ENCODE assay signal across 17 mouse cellular contexts in genomic region chr12:56440068-56440847, GRCm38 (mm10).
DNase-seq lines count a peak whose midpoint lies in the region; ATAC-seq and TF ChIP-seq lines count a peak whose summit lies in the region.
"Had no signal": no experiment of that assay in that cellular context is flagged by ENCODE, and none has a peak within 500 bp of the region (broad histone marks: within the 10 kb centered on the region; RNA-seq: fewer than 3 reads in every experiment).

No protein-coding gene starts in this region.

- no peak for ATAC-seq in megakaryocyte, adult 5-6 weeks (ENCODE audit: poor library complexity, severe bottlenecking)
- ATAC-seq in common myeloid progenitor, adult 5-6 weeks (replicated peaks; ENCODE audit: low read depth, poor library complexity, severe bottlenecking), result peak; percentile 80
- ATAC-seq in neural tube, embryonic 11.5 days (ENCODE audit: insufficient read depth, low FRiP score, low TSS enrichment), result 0 out of 2 replicates have a peak, but pooled peaks have one; percentile 60
- ATAC-seq: intestine, embryonic 16.5 days; liver, embryonic 12.5 days had no signal

- peak overlapping the region; percentile 12 for H3K4me3 ChIP-seq in megakaryocyte, embryonic 14.5 days (replicated peaks)
- H3K4me3 ChIP-seq in neural tube, embryonic 11.5 days (ENCODE audit: low read depth, low read length), result no peak overlapping the region
- no peak overlapping the region for H3K4me3 ChIP-seq in heart, adult 2 months
- H3K4me3 ChIP-seq: liver, embryonic 12.5 days had no signal

- TF ChIP-seq POLR2A in heart, adult 2 months (IDR thresholded peaks at IDR 0.05; ENCODE audit: insufficient read depth, low read depth, low read length), result no peak

- DNase-seq in forelimb bud, embryonic 11.5 days (ENCODE audit: low read depth, low spot score), result peak; percentile 70
- DNase-seq in neural tube, embryonic 11.5 days (ENCODE audit: low spot score), result peak; percentile 31
- no peak for DNase-seq in liver
- DNase-seq in heart, adult 2 months, result no peak
- DNase-seq in thymus, postnatal 25 days, result no peak
- DNase-seq: cerebellum, adult 11 months; heart, postnatal 14 days; lung, postnatal 14 days; right cerebral cortex, adult 18-20 months; thymus, postnatal 36 days had no signal

- peaks cover 7% of the 10 kb centered on the region; the same call in 1 of the 2 replicates for H3K9me3 ChIP-seq in megakaryocyte, embryonic 14.5 days
- H3K9me3 ChIP-seq in neural tube, embryonic 11.5 days (ENCODE audit: control insufficient read depth, low read length), result no peaks in the 10 kb centered on the region
- H3K9me3 ChIP-seq: liver, embryonic 12.5 days had no signal

- H3K27ac ChIP-seq in neural tube, embryonic 11.5 days (ENCODE audit: low read depth, low read length), result no peak overlapping the region
- no peak overlapping the region for H3K27ac ChIP-seq in heart, adult 2 months
- H3K27ac ChIP-seq: kidney, postnatal 0 days; liver, embryonic 12.5 days; stomach, postnatal 0 days had no signal

- H3K4me2 ChIP-seq in neural tube, embryonic 11.5 days (ENCODE audit: low read depth), result no peak overlapping the region
- H3K4me2 ChIP-seq: liver, embryonic 12.5 days had no signal

- no peaks in the 10 kb centered on the region for H3K4me1 ChIP-seq in megakaryocyte, embryonic 14.5 days
- H3K4me1 ChIP-seq in neural tube, embryonic 11.5 days (ENCODE audit: control insufficient read depth, insufficient read depth, low read length), result 0 out of 2 replicates have a peak, but pooled peaks cover 3% of the 10 kb centered on the region
- no peaks in the 10 kb centered on the region for H3K4me1 ChIP-seq in heart, adult 2 months (ENCODE audit: control insufficient read depth, insufficient read depth, low read length)
- H3K4me1 ChIP-seq: liver, embryonic 12.5 days had no signal

- WGBS in neural tube, embryonic 11.5 days, result 22% methylated on average over 12 of the region's 12 CpGs
- WGBS in heart, adult 2 months, result 65% methylated on average over 12 of the region's 12 CpGs

- TF ChIP-seq EP300 in heart, adult 2 months (IDR thresholded peaks at IDR 0.05; ENCODE audit: insufficient read depth, low read depth, low read length), result no peak

- no peak overlapping the region for H3K9ac ChIP-seq in neural tube, embryonic 11.5 days (ENCODE audit: low read length)
- no peak overlapping the region for H3K9ac ChIP-seq in heart, adult 2 months (ENCODE audit: low read depth, low read length)
- H3K9ac ChIP-seq: liver, embryonic 12.5 days had no signal

- TF ChIP-seq CTCF in heart, adult 2 months (IDR thresholded peaks at IDR 0.05), result no peak

- no peaks in the 10 kb centered on the region for H3K36me3 ChIP-seq in megakaryocyte, embryonic 14.5 days (replicated peaks; ENCODE audit: low read length)
- H3K36me3 ChIP-seq in neural tube, embryonic 11.5 days (ENCODE audit: control insufficient read depth, insufficient read depth, low read length), result no peaks in the 10 kb centered on the region
- no peaks in the 10 kb centered on the region for H3K36me3 ChIP-seq in heart, adult 2 months (ENCODE audit: control insufficient read depth, insufficient read depth, low read length)
- H3K36me3 ChIP-seq: liver, embryonic 12.5 days had no signal

- H3K79me2 ChIP-seq in heart, adult 2 months (replicated peaks; ENCODE audit: control insufficient read depth, insufficient read depth, low read length), result no peaks in the 10 kb centered on the region

- no peaks in the 10 kb centered on the region for H3K27me3 ChIP-seq in megakaryocyte, embryonic 14.5 days (replicated peaks)
- peaks cover 10% of the 10 kb centered on the region; the same call in 1 of the 2 replicates for H3K27me3 ChIP-seq in neural tube, embryonic 11.5 days (ENCODE audit: control insufficient read depth, insufficient read depth, low read length)
- no peaks in the 10 kb centered on the region for H3K27me3 ChIP-seq in heart, adult 2 months (ENCODE audit: control insufficient read depth, insufficient read depth, low read length)
- H3K27me3 ChIP-seq: liver, embryonic 12.5 days had no signal

- intact Hi-C loops in heart, adult 2 months (cut with DNase I), result no loop called here

Comparison
In these comparisons a context has a peak if more than half of its experiments do, and no peak if none do; other contexts are left out.
1. DNase-seq: peak in forelimb bud, embryonic 11.5 days (single experiment) and neural tube, embryonic 11.5 days (single experiment); none in liver (single experiment), heart, adult 2 months (0 of 2) and thymus, postnatal 25 days (single experiment).